Mouse (Mus musculus) CH12.LX (cell line): ENCODE data around the gene Tut1. TPM values are rescaled to one million over a fixed set of nuclear protein-coding genes. Genes with fewer than 3 reads are reported as not detected.
A peak's percentile ranks its signal among the peaks of the same experiment; 100 is the strongest.

ENCODE experiments used
- DNase-seq: peaks from one replicate; pipeline ENCODE4 v3.0.0-alpha.2; 2013; ENCODE audit errors: extremely low read depth
- H3K27ac ChIP-seq: 2 replicates; pipeline ENCODE4 v1.5.1; 2012; ENCODE audit warnings: low read depth, mild to moderate bottlenecking, control low read depth, moderate library complexity; ENCODE audit not compliant: insufficient read depth
- H3K27me3 ChIP-seq: replicated peaks from 2 replicates; pipeline ENCODE3; 2012; ENCODE audit warnings: inconsistent platforms
- H3K36me3 ChIP-seq, 2 experiments: replicated peaks in 1 of 2; 2 replicates each; pipeline versions ENCODE3 to v1.6.1; 2012; ENCODE audit warnings: inconsistent platforms in 1 of 2, low read length in 1 of 2, mild to moderate bottlenecking in 1 of 2, mixed read lengths in 1 of 2, moderate library complexity in 1 of 2; ENCODE audit not compliant: control insufficient read depth in 1 of 2, insufficient read depth in 1 of 2
- H3K4me1 ChIP-seq, 2 experiments: 2 replicates each; pipeline ENCODE4 v1.6.1; 2012; ENCODE audit warnings: inconsistent platforms in 1 of 2, moderate library complexity in 1 of 2; ENCODE audit not compliant: insufficient read depth in 2 of 2, control insufficient read depth in 1 of 2
- H3K4me2 ChIP-seq: 2 replicates; pipeline ENCODE4 v1.6.1; 2012; ENCODE audit warnings: low read depth, mild to moderate bottlenecking, control low read depth; ENCODE audit not compliant: poor library complexity, insufficient read depth, severe bottlenecking
- H3K4me3 ChIP-seq, 3 experiments: fragments of 150-350 bp in 1 of 3; sonication (generic) in 1 of 3; replicated peaks in 1 of 3; 2 replicates each; pipeline versions ENCODE3 to v1.5.1; 2011 to 2012; ENCODE audit warnings: low read depth in 2 of 3, low read length in 2 of 3, mild to moderate bottlenecking in 2 of 3, moderate library complexity in 2 of 3, control low read depth in 1 of 3, improper control_type of control experiment in 1 of 3, inconsistent platforms in 1 of 3, mixed read lengths in 1 of 3; ENCODE audit not compliant: poor library complexity in 1 of 3
- H3K79me2 ChIP-seq: replicated peaks from 2 replicates; pipeline ENCODE4 v1.6.1; 2012; ENCODE audit warnings: mild to moderate bottlenecking, moderate library complexity; ENCODE audit not compliant: control insufficient read depth, poor library complexity, insufficient read depth, severe bottlenecking; ENCODE audit errors: extremely low read depth
- H3K9ac ChIP-seq: 2 replicates; pipeline ENCODE4 v1.6.1; 2012; ENCODE audit warnings: low read depth, mild to moderate bottlenecking, control low read depth, moderate library complexity; ENCODE audit not compliant: insufficient read depth
- H3K9me3 ChIP-seq: replicated peaks from 2 replicates; pipeline ENCODE3; 2012; ENCODE audit warnings: low read length, inconsistent platforms, mixed read lengths
- BHLHE40 ChIP-seq: IDR thresholded peaks from 2 replicates; pipeline ENCODE4 v1.6.1; 2011; ENCODE audit warnings: mild to moderate bottlenecking, low read depth, low read length, improper control_type of control experiment
- CHD2 ChIP-seq: IDR thresholded peaks from 2 replicates; pipeline ENCODE4 v1.6.1; 2011; ENCODE audit warnings: low read length, improper control_type of control experiment
- CTCF ChIP-seq, 2 experiments: IDR thresholded peaks in 1 of 2; conservative IDR thresholded peaks in 1 of 2; 2 replicates each; pipeline ENCODE4 v1.5.1; 2011 to 2012; ENCODE audit warnings: low read depth in 2 of 2, low read length in 2 of 2, improper control_type of control experiment in 1 of 2, inconsistent platforms in 1 of 2, mild to moderate bottlenecking in 1 of 2, moderate library complexity in 1 of 2
- E2F4 ChIP-seq: IDR thresholded peaks from 2 replicates; pipeline ENCODE4 v1.6.1; 2011; ENCODE audit warnings: low read depth, low read length, improper control_type of control experiment; ENCODE audit not compliant: insufficient replicate concordance
- ELF1 ChIP-seq: IDR thresholded peaks from 2 replicates; pipeline ENCODE4 v1.6.1; 2014; ENCODE audit warnings: low read depth, mild to moderate bottlenecking, inconsistent platforms, low read length, improper control_type of control experiment
- IRF4 ChIP-seq: IDR thresholded peaks from 2 replicates; pipeline ENCODE4 v1.6.1; 2014; ENCODE audit warnings: low read depth, mild to moderate bottlenecking, inconsistent platforms, low read length, improper control_type of control experiment
- JUND ChIP-seq: conservative IDR thresholded peaks from 2 replicates; pipeline ENCODE4 v1.6.1; 2011; ENCODE audit warnings: low read depth, low read length, improper control_type of control experiment
- KAT2A ChIP-seq: IDR thresholded peaks from 2 replicates; pipeline ENCODE4 v1.6.1; 2012; ENCODE audit warnings: low read length, improper control_type of control experiment, inconsistent platforms; ENCODE audit not compliant: insufficient replicate concordance
- MAFK ChIP-seq: IDR thresholded peaks from 2 replicates; pipeline ENCODE4 v1.6.1; 2011; ENCODE audit warnings: low read length, improper control_type of control experiment; ENCODE audit not compliant: insufficient replicate concordance
- MAX ChIP-seq: IDR thresholded peaks from 2 replicates; pipeline ENCODE4 v1.6.1; 2011; ENCODE audit warnings: low read length, improper control_type of control experiment
- MAZ ChIP-seq: IDR thresholded peaks from 2 replicates; pipeline ENCODE4 v1.6.1; 2012; ENCODE audit warnings: low read depth, mild to moderate bottlenecking, inconsistent platforms, low read length, improper control_type of control experiment, moderate library complexity
- MEF2A ChIP-seq: IDR thresholded peaks from 2 replicates; pipeline ENCODE4 v1.6.1; 2014; ENCODE audit warnings: low read depth, mild to moderate bottlenecking, inconsistent platforms, low read length, improper control_type of control experiment, borderline replicate concordance
- MYC ChIP-seq: IDR thresholded peaks from 2 replicates; pipeline ENCODE4 v1.6.1; 2011; ENCODE audit warnings: low read depth, mild to moderate bottlenecking, improper control_type of control experiment, low read length
- NELFE ChIP-seq: IDR thresholded peaks from 2 replicates; pipeline ENCODE4 v1.6.1; 2011; ENCODE audit warnings: low read depth, low read length, improper control_type of control experiment
- NRF1 ChIP-seq: IDR thresholded peaks from 2 replicates; pipeline ENCODE4 v1.6.1; 2014; ENCODE audit warnings: low read depth, mild to moderate bottlenecking, inconsistent platforms, low read length, improper control_type of control experiment, moderate library complexity
- PAX5 ChIP-seq: IDR thresholded peaks from 2 replicates; pipeline ENCODE4 v1.6.1; 2012; ENCODE audit warnings: low read length, inconsistent platforms, mixed read lengths
- POLR2A ChIP-seq: IDR thresholded peaks from 2 replicates; pipeline ENCODE4 v1.6.1; 2011; ENCODE audit warnings: low read depth, mild to moderate bottlenecking, improper control_type of control experiment, low read length
- RAD21 ChIP-seq: IDR thresholded peaks from 2 replicates; pipeline ENCODE4 v1.6.1; 2011; ENCODE audit warnings: low read depth, mild to moderate bottlenecking, low read length, improper control_type of control experiment, moderate library complexity
- RCOR1 ChIP-seq: conservative IDR thresholded peaks from 2 replicates; pipeline ENCODE4 v1.6.1; 2012; ENCODE audit warnings: low read depth, mild to moderate bottlenecking, inconsistent platforms, low read length, improper control_type of control experiment
- SIN3A ChIP-seq: IDR thresholded peaks from 2 replicates; pipeline ENCODE4 v1.6.1; 2012; ENCODE audit warnings: low read length, improper control_type of control experiment, inconsistent platforms
- SMC3 ChIP-seq: IDR thresholded peaks from 2 replicates; pipeline ENCODE4 v1.6.1; 2011; ENCODE audit warnings: low read depth, low read length, improper control_type of control experiment
- TBP ChIP-seq: conservative IDR thresholded peaks from 2 replicates; pipeline ENCODE4 v1.6.1; 2011; ENCODE audit warnings: low read depth, low read length, improper control_type of control experiment
- TCF12 ChIP-seq: IDR thresholded peaks from 2 replicates; pipeline ENCODE4 v1.6.1; 2014; ENCODE audit warnings: low read depth, mild to moderate bottlenecking, inconsistent platforms, low read length, improper control_type of control experiment
- UBTF ChIP-seq: IDR thresholded peaks from 2 replicates; pipeline ENCODE4 v1.6.1; 2012; ENCODE audit warnings: low read depth, mild to moderate bottlenecking, inconsistent platforms, low read length, improper control_type of control experiment, moderate library complexity
- USF1 ChIP-seq: IDR thresholded peaks from 2 replicates; pipeline ENCODE4 v1.6.1; 2014; ENCODE audit warnings: low read depth, mild to moderate bottlenecking, inconsistent platforms, low read length, improper control_type of control experiment
- ZKSCAN1 ChIP-seq: IDR thresholded peaks from 2 replicates; pipeline ENCODE4 v1.6.1; 2012; ENCODE audit warnings: low read depth, inconsistent platforms, low read length, improper control_type of control experiment, borderline replicate concordance
- dilution Hi-C: fragments of 300-500 bp; cut with MboI; formaldehyde crosslinking; loops from 2 replicates; pipeline ENCODE4 v1.14.3; 2020; ENCODE audit warnings: low sequenced_read_pairs; ENCODE audit not compliant: extremely low pct_unique_long_range_greater_than_20kb, extremely low pct_ligation_motif_present
- in situ Hi-C: fragments of 300-500 bp; cut with MboI; formaldehyde crosslinking; loops from 3 replicates; pipeline ENCODE4 v1.14.3; 2019; ENCODE audit warnings: low sequenced_read_pairs, low pct_ligation_motif_present, low pct_unique_long_range_greater_than_20kb, mixed read lengths
- polyA plus RNA-seq: library from polyadenylated mRNA; unstranded; fragments of >175 nt; gene quantifications from 2 replicates; pipeline ENCODE4 v1.2.1, GENCODE M21; 2012; ENCODE audit warnings: low read depth; ENCODE audit not compliant: insufficient read length
- total RNA-seq, 2 experiments: library from RNA; depleted of rRNA; stranded (reverse); fragments of 300-350 nt in 1 of 2; fragments of >200 nt in 1 of 2; gene quantifications; 2 replicates each; pipeline ENCODE4 v1.2.3; 2012 to 2014

Gene Tut1
- total and polyA plus RNA-seq, 3 experiments = 40.4 to 54.9 (median 47.7) TPM

DNA sequence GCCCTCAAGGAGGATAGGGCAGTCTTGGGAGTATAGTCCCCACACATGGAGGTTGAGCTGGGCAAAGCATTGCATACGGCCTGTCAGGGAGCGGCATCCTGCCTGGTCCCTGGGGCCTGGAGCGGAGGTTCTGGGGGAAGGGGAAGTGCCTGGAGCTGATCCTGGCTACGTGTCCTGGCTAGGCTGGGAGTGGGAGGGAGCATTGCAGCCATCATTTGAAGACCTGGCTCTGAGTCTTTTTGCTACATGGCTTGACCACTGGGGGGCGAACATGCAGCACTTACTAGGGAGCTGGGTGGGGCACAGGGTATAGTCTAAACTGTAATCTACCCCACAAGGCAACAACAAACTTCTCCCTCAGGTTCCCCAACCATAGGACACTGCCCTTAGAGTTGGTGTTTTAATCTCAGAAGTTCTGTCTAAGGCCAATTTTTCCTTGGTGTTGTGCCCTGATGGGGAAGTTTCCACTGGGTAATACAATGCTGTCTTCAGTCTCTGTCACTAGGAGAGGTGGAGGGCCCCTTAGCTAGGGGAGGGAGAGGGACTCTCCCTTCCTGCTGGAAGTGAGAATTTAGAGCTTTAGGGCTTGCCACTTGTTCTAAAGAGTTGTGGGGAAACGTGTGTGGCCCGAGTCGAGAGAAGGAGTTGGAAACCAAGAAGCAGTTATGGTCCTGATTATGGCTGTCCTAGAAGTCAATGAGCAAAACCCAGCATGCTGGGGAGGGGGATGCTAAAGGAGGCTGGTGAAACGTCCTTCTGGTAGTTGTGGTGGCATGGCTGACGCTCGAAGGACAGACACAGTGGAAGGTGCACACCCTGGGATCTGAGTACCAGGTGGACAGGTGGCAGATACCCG lies 39.4 kb downstream of the Tut1 start (continued):
- 0 out of 2 replicates have a peak, but pooled peaks have one; percentile 40 for TF ChIP-seq JUND
- TF ChIP-seq NRF1 = no peak
- peak; percentile 71 for TF ChIP-seq NELFE
- TF ChIP-seq MAX = peak; percentile 65
- TF ChIP-seq RAD21 = peak; percentile 92
- 0 out of 2 replicates have a peak, but pooled peaks have one; percentile 8 for TF ChIP-seq ELF1
- peak; percentile 87 for TF ChIP-seq MAZ
- no peak for TF ChIP-seq USF1
- peak; percentile 53; the same call in 1 of the 2 replicates for TF ChIP-seq TCF12
- peak; percentile 67 for TF ChIP-seq BHLHE40
- TF ChIP-seq CHD2 = peak; percentile 54; the same call in 1 of the 2 replicates
- peak; percentile 67 for TF ChIP-seq SIN3A
- peak; percentile 21; the same call in 1 of the 2 replicates for TF ChIP-seq RCOR1
- peak; percentile 56; the same call in 1 of the 2 replicates for TF ChIP-seq MEF2A
- no peak for TF ChIP-seq KAT2A
- TF ChIP-seq PAX5 = no peak
- TF ChIP-seq MAFK = peak; percentile 8; the same call in 1 of the 2 replicates
- peak; percentile 73 for TF ChIP-seq MYC
- TF ChIP-seq IRF4 = no peak
- TF ChIP-seq CTCF (conservative IDR thresholded peaks at IDR 0.05 in 1 of 2, IDR thresholded peaks at IDR 0.05 in 1 of 2; ENCODE audit: low read depth in 2 of 2, low read length in 2 of 2) = peak; percentile 42 to 95
- TF ChIP-seq POLR2A = no peak
- TF ChIP-seq E2F4 = 0 out of 2 replicates have a peak, but pooled peaks have one; percentile 44
- TF ChIP-seq ZKSCAN1 = no peak
- no peak for TF ChIP-seq UBTF
- TF ChIP-seq, all 38 proteins: peak for 24

- Histone ChIP-seq H3K4me1 (peaks cover 36 to 92% of the 10 kb centered on the region in 2 experiments), H3K79me2 (peaks cover 61% of the 10 kb centered on the region), H3K9me3 (no peaks in the 10 kb centered on the region), H3K4me2 (peak overlapping the region; percentile 45), H3K9ac (peak overlapping the region; percentile 31), H3K27me3 (peaks cover 9% of the 10 kb centered on the region), H3K4me3 (peak overlapping the region; percentile 32 to 50 (median 36)), H3K27ac (peak overlapping the region; percentile 97), H3K36me3 (no peaks in the 10 kb centered on the region)
- dilution Hi-C loops (no loop called here), in situ Hi-C loops (loop anchor here (5.0 to 10.0 kb wide), 2 partner anchors 61 to 84 kb away; no protein-coding TSS in a partner anchor)
- peak; percentile 64 for TF ChIP-seq BHLHE40
- TF ChIP-seq KAT2A = 0 out of 2 replicates have a peak, but pooled peaks have one; percentile 6
- 0 out of 2 replicates have a peak, but pooled peaks have one; percentile 20 for TF ChIP-seq SIN3A
- no peak for TF ChIP-seq MAX
- TF ChIP-seq SMC3 = no peak
- 0 out of 2 replicates have a peak, but pooled peaks have one; percentile 17 for TF ChIP-seq MYC
- TF ChIP-seq TBP = 0 out of 2 replicates have a peak, but pooled peaks have one; percentile 40
- no peak for TF ChIP-seq E2F4
- DNase-seq = no peak
Observed at GRCm38 (mm10) chr19:8993625-8993912, 39.9 kb downstream of the Tut1 start.
